Mouse (Mus musculus) adrenal gland, adult 8-10 months (tissue): ENCODE results near the gene Cdh18. TPM values are rescaled to one million over a fixed set of nuclear protein-coding genes. Genes with fewer than 3 reads are reported as not detected.
"Not testable (repeated sequence)": the region's sequence is repeated elsewhere in the genome, so short reads cannot be mapped to it uniquely, and the experiment has no call there.

Experiments
- DNase-seq: peaks from one replicate; pipeline ENCODE4 v3.0.0; 2022
- total RNA-seq, 4 experiments: library from RNA; stranded (reverse); gene quantifications; 2 replicates each; pipeline ENCODE4 v1.2.4; 2022

The Cdh18 gene
- total RNA-seq = 1 to 10 TPM; 2.2 to 5.0 (median 3.8) TPM

GRCm38 (mm10) chr15:22548711-22549271, at the start of gene Cdh18:
TSS of gene Cdh18 (plus strand) at chr15:22549022.
- DNase-seq = no peak

- no peak for DNase-seq
Measured at GRCm38 (mm10) chr15:22511271-22511670, 37.6 kb upstream of the Cdh18 start.

- no peak for DNase-seq
Measured at GRCm38 (mm10) chr15:22535828-22536227, 13.0 kb upstream of the Cdh18 start.

- no peak for DNase-seq
Measured at GRCm38 (mm10) chr15:22577974-22578616, 29.3 kb downstream of the Cdh18 start.

GRCm38 (mm10) chr15:22578617-22578990, 29.8 kb downstream of the Cdh18 start:
- DNase-seq = no peak

GRCm38 (mm10) chr15:22584667-22585066, 35.8 kb downstream of the Cdh18 start:
- no peak for DNase-seq

- DNase-seq = no peak
Measured at GRCm38 (mm10) chr15:22716376-22716775, 167.6 kb downstream of the Cdh18 start.

GRCm38 (mm10) chr15:22717681-22718080, 168.9 kb downstream of the Cdh18 start:
- DNase-seq = no peak

- DNase-seq = no peak
Measured at GRCm38 (mm10) chr15:22726574-22726973, 177.8 kb downstream of the Cdh18 start.

GRCm38 (mm10) chr15:22733039-22733438, 184.2 kb downstream of the Cdh18 start:
- DNase-seq = no peak

- no peak for DNase-seq
Measured at GRCm38 (mm10) chr15:22736165-22736564, 187.3 kb downstream of the Cdh18 start.

- DNase-seq = not testable (repeated sequence)
Measured at GRCm38 (mm10) chr15:22761257-22761656, 212.4 kb downstream of the Cdh18 start.

- not testable (repeated sequence) for DNase-seq
Measured at GRCm38 (mm10) chr15:22766591-22766990, 217.8 kb downstream of the Cdh18 start.

- no peak for DNase-seq
Measured at GRCm38 (mm10) chr15:22776346-22776745, 227.5 kb downstream of the Cdh18 start.

GRCm38 (mm10) chr15:22789696-22790095, 240.9 kb downstream of the Cdh18 start:
- no peak for DNase-seq

- no peak for DNase-seq
Measured at GRCm38 (mm10) chr15:22791791-22792190, 243.0 kb downstream of the Cdh18 start.

GRCm38 (mm10) chr15:22833127-22833526, 284.3 kb downstream of the Cdh18 start:
- DNase-seq = no peak

- no peak for DNase-seq
Measured at GRCm38 (mm10) chr15:22837173-22837572, 288.4 kb downstream of the Cdh18 start.

GRCm38 (mm10) chr15:22857704-22858103, 308.9 kb downstream of the Cdh18 start:
- no peak for DNase-seq

- DNase-seq = no peak
Measured at GRCm38 (mm10) chr15:22870679-22871078, 321.9 kb downstream of the Cdh18 start.

GRCm38 (mm10) chr15:22897724-22898123, 348.9 kb downstream of the Cdh18 start:
- DNase-seq = no peak

- no peak for DNase-seq
Measured at GRCm38 (mm10) chr15:22898208-22898607, 349.4 kb downstream of the Cdh18 start.

GRCm38 (mm10) chr15:22914444-22914843, 365.6 kb downstream of the Cdh18 start:
- DNase-seq = no peak

- DNase-seq = no peak
Measured at GRCm38 (mm10) chr15:22934293-22934692, 385.5 kb downstream of the Cdh18 start.

GRCm38 (mm10) chr15:22947234-22947633, 398.4 kb downstream of the Cdh18 start:
- no peak for DNase-seq
